Mouse (Mus musculus): Measurements from ENCODE around the gene Klk5.

The Klk5 gene

GRCm38 (mm10) chr7:43880912-43881311 is 39.1 kb downstream of the Klk5 start, which contains the start of gene Klk4:
TSS of gene Klk4 (plus strand) at chr7:43881160.
- no peak for DNase-seq

GRCm38 (mm10) chr7:43882346-43882745 is 40.6 kb downstream of the Klk5 start:
- DNase-seq, result no peak

GRCm38 (mm10) chr7:43882811-43883210 is 41.0 kb downstream of the Klk5 start:
- no peak for DNase-seq

GRCm38 (mm10) chr7:43883547-43883946 is 41.8 kb downstream of the Klk5 start:
- DNase-seq, result no peak

GRCm38 (mm10) chr7:43891365-43891764 is 49.6 kb downstream of the Klk5 start:
- no peak for DNase-seq

- DNase-seq, result no peak
Measured at GRCm38 (mm10) chr7:43891788-43892187, 50.0 kb downstream of the Klk5 start.

- DNase-seq, result peak; percentile 57
Measured at GRCm38 (mm10) chr7:43894836-43895235, 53.1 kb downstream of the Klk5 start.

Measured in cerebellum, adult 9-11 months (tissue).